Mouse (Mus musculus) CH12F3 (cell line): ENCODE measurements around the gene Apoa2.

Experiments
- in situ Hi-C: fragments of 300-500 bp; cut with MboI; formaldehyde crosslinking; loops from 2 replicates; pipeline ENCODE4 v1.14.3; 2020; ENCODE audit warnings: low sequenced_read_pairs

Apoa2 gene

GRCm38 (mm10) chr1:171204249-171204644 lies 20.6 kb upstream of the Apoa2 start:
- in situ Hi-C loops: no loop called here

GRCm38 (mm10) chr1:171205704-171206493 lies 19.0 kb upstream of the Apoa2 start:
- in situ Hi-C loops: no loop called here

- in situ Hi-C loops: no loop called here
These were observed 15.4 kb upstream of the Apoa2 start for GRCm38 (mm10) chr1:171209409-171209808.

- in situ Hi-C loops: no loop called here
These were observed 12.0 kb upstream of the Apoa2 start for GRCm38 (mm10) chr1:171212854-171213253.

- in situ Hi-C loops: no loop called here
These were observed 10.9 kb upstream of the Apoa2 start, which contains the start of gene Nr1i3 for GRCm38 (mm10) chr1:171213801-171214496. Nr1i3 (plus strand) TSS chr1:171213970.

- in situ Hi-C loops: no loop called here
These were observed 8.5 kb upstream of the Apoa2 start for GRCm38 (mm10) chr1:171216241-171216955.

- in situ Hi-C loops: loop anchor here (5.0 kb wide), 1 partner anchor 89 kb away; no protein-coding TSS in a partner anchor
These were observed 4.0 kb upstream of the Apoa2 start for GRCm38 (mm10) chr1:171220871-171221270.

- in situ Hi-C loops: loop anchor here (5.0 kb wide), 1 partner anchor 89 kb away; no protein-coding TSS in a partner anchor
These were observed 3.3 kb upstream of the Apoa2 start for GRCm38 (mm10) chr1:171221281-171222193.

GRCm38 (mm10) chr1:171222238-171223155 lies 2.4 kb upstream of the Apoa2 start, which contains the start of gene Tomm40l:
Tomm40l (minus strand) TSS chr1:171222514.
- in situ Hi-C loops: loop anchor here (5.0 kb wide), 1 partner anchor 90 kb away; no protein-coding TSS in a partner anchor

- in situ Hi-C loops: loop anchor here (5.0 kb wide), 1 partner anchor 91 kb away; no protein-coding TSS in a partner anchor
These were observed 1.7 kb upstream of the Apoa2 start for GRCm38 (mm10) chr1:171223168-171223567.

GRCm38 (mm10) chr1:171223796-171224195 lies 1.1 kb upstream of the Apoa2 start:
- in situ Hi-C loops: loop anchor here (5.0 kb wide), 1 partner anchor 91 kb away; no protein-coding TSS in a partner anchor

GRCm38 (mm10) chr1:171226780-171227179 lies 1.9 kb downstream of the Apoa2 start:
- in situ Hi-C loops: no loop called here

GRCm38 (mm10) chr1:171227879-171228278 lies 3.0 kb downstream of the Apoa2 start:
- in situ Hi-C loops: no loop called here

GRCm38 (mm10) chr1:171229750-171230149 lies 4.9 kb downstream of the Apoa2 start:
- in situ Hi-C loops: loop anchor here (10.0 kb wide), 1 partner anchor 335 kb away; no protein-coding TSS in a partner anchor

- in situ Hi-C loops: loop anchor here (10.0 kb wide), 1 partner anchor 335 kb away; no protein-coding TSS in a partner anchor
These were observed 5.4 kb downstream of the Apoa2 start for GRCm38 (mm10) chr1:171230215-171230614.

- in situ Hi-C loops: loop anchor here (10.0 kb wide), 1 partner anchor 337 kb away; no protein-coding TSS in a partner anchor
These were observed 7.0 kb downstream of the Apoa2 start for GRCm38 (mm10) chr1:171231844-171232243.

GRCm38 (mm10) chr1:171232348-171232747 lies 7.5 kb downstream of the Apoa2 start:
- in situ Hi-C loops: loop anchor here (10.0 kb wide), 1 partner anchor 338 kb away; no protein-coding TSS in a partner anchor
